Mouse (Mus musculus): Measurements from ENCODE around the gene Mrpl24.

Mrpl24 gene

GRCm38 (mm10) chr3:87910573-87911141, 8.6 kb upstream of the Mrpl24 start:
- DNase-seq: peak; percentile 90

- no peak for DNase-seq
Observed at GRCm38 (mm10) chr3:87913491-87913890, 5.8 kb upstream of the Mrpl24 start.

- DNase-seq: no peak
Observed at GRCm38 (mm10) chr3:87913891-87914290, 5.4 kb upstream of the Mrpl24 start.

GRCm38 (mm10) chr3:87916990-87917389, 2.3 kb upstream of the Mrpl24 start:
- DNase-seq: no peak

- no peak for DNase-seq
Observed at GRCm38 (mm10) chr3:87918551-87918950, 755 bp upstream of the Mrpl24 start.

- no peak for DNase-seq
Observed at GRCm38 (mm10) chr3:87920270-87920943, 1.1 kb downstream of the Mrpl24 start.

GRCm38 (mm10) chr3:87924996-87925395, 5.7 kb downstream of the Mrpl24 start:
- no peak for DNase-seq

- no peak for DNase-seq
Observed at GRCm38 (mm10) chr3:87927452-87927851, 8.1 kb downstream of the Mrpl24 start.

GRCm38 (mm10) chr3:87929341-87930077, 10.2 kb downstream of the Mrpl24 start:
- no peak for DNase-seq

GRCm38 (mm10) chr3:87930078-87930795, 10.9 kb downstream of the Mrpl24 start, which contains the start of the genes Isg20l2 and Rrnad1:
Gene Isg20l2 (plus strand): TSS chr3:87930314.
Gene Rrnad1 (minus strand): TSS chr3:87930717.
- peak; percentile 98 for DNase-seq

GRCm38 (mm10) chr3:87934026-87934425, 14.7 kb downstream of the Mrpl24 start:
- DNase-seq: no peak

- no peak for DNase-seq
Observed at GRCm38 (mm10) chr3:87934501-87934900, 15.2 kb downstream of the Mrpl24 start.

GRCm38 (mm10) chr3:87935201-87935600, 15.9 kb downstream of the Mrpl24 start:
- no peak for DNase-seq

- peak; percentile 93 for DNase-seq
Observed at GRCm38 (mm10) chr3:87935776-87936175, 16.5 kb downstream of the Mrpl24 start.

- DNase-seq: no peak
Observed at GRCm38 (mm10) chr3:87940611-87941010, 21.3 kb downstream of the Mrpl24 start.

GRCm38 (mm10) chr3:87942471-87942870, 23.2 kb downstream of the Mrpl24 start:
- DNase-seq: no peak

- DNase-seq: no peak
Observed at GRCm38 (mm10) chr3:87943586-87943985, 24.3 kb downstream of the Mrpl24 start.

GRCm38 (mm10) chr3:87944838-87945600, 25.7 kb downstream of the Mrpl24 start:
- no peak for DNase-seq

- DNase-seq: no peak
Observed at GRCm38 (mm10) chr3:87945781-87946540, 26.7 kb downstream of the Mrpl24 start.

GRCm38 (mm10) chr3:87946541-87946860, 27.2 kb downstream of the Mrpl24 start:
- no peak for DNase-seq

- DNase-seq: no peak
Observed at GRCm38 (mm10) chr3:87947056-87947810, 27.9 kb downstream of the Mrpl24 start.
